Mouse (Mus musculus) erythroblast, adult 5-6 weeks (primary cell): ENCODE measurements around the gene Ryr2. TPM values are rescaled to one million over a fixed set of nuclear protein-coding genes. Genes with fewer than 3 reads are reported as not detected.
"Not testable (repeated sequence)": the region's sequence is repeated elsewhere in the genome, so short reads cannot be mapped to it uniquely, and the experiment has no call there.

ENCODE experiments used
- ATAC-seq: replicated peaks from 2 replicates; pipeline ENCODE4 v1.8.0; 2016; ENCODE audit warnings: moderate number of reproducible peaks, mild to moderate bottlenecking, moderate TSS enrichment, inconsistent platforms; ENCODE audit not compliant: poor library complexity, low FRiP score, severe bottlenecking
- total RNA-seq, 2 experiments: library from RNA; stranded (forward) in 1 of 2; stranded (reverse) in 1 of 2; fragments of 150-400 nt in 1 of 2; fragments of 200-764, 138-1000 nt in 1 of 2; gene quantifications; 2 replicates each; pipeline versions ENCODE4 v1.2.3 to v1.2.4; 2015 to 2017; ENCODE audit warnings: low replicate concordance in 2 of 2

The Ryr2 gene
- total RNA-seq, 2 experiments from 2014 or later: not detected

DNA sequence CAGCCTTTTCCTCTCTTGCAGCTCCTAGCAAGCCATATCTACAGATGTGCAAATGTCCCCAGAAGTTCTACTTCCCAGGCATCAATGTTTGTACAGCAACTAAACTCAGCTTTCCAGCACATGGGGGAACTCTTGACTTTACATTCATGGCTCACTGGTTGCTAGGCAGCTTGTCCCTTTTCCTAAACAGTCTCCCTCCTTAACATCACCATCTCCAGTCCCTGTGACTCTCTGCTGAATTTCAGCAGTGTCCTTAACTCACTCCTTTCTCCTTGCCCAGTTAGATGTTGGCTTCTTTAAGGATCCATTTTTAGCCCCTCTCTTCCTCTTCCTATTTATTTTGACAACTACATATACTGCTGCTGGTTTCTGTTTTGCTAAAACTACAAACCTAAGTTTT, 443.9 kb downstream of the Ryr2 start:
- no peak for ATAC-seq

DNA sequence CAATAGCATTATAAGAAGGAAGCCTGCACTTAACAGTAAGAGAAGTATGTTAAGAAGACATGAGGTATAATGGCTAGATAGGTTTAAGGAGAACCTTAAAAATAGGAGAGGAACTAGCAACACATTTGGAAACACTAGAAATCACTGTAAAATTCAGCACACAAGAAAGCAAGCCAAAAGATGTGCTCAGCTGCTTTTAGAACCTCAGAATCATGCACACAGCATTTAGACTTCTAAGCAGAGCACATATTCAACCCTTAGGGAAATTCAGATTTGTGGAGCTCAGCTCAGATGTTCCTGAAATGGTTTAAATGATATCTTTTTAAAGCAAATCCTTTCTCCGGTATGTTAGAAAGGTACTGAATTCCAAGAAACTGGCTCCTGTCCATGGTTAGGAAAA, 461.9 kb downstream of the Ryr2 start:
- ATAC-seq: no peak

DNA sequence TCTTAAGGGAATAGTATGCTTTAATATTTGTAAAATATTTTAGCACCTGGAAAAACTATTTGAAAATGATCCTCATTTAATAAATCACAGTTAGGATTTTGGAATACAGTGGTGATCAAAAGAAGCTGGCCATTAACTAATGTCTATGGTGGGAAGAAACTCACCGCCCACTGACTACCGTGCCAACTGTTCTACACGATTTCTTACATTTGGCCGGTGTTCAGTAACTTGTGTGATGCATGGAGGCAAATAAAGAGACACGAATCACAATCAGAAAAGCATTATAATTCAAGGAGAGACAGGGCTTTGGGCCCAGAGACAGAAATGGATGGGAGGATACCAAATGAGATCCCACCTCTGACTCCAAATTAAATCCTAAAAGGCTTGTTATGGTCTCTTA, 470.4 kb downstream of the Ryr2 start:
- no peak for ATAC-seq

DNA sequence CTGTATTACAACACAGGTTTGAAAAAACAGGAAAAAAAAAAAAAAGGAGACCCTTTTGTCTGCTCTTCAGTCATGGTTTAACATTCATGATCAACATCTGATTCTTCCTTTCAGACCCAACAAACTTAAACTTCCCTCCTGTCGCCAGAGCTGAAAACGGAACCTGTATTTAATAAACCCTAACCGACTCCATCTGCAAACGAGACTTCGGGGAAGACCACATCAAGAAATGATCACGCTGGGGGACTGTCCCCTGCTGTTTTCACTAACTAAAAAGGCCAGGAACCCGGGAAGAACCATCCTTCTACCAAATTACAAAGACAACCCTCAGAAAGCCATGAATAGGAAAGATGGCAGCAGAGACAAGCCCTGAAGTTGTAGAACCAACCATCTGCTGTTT, 482.2 kb downstream of the Ryr2 start:
- ATAC-seq: no peak

DNA sequence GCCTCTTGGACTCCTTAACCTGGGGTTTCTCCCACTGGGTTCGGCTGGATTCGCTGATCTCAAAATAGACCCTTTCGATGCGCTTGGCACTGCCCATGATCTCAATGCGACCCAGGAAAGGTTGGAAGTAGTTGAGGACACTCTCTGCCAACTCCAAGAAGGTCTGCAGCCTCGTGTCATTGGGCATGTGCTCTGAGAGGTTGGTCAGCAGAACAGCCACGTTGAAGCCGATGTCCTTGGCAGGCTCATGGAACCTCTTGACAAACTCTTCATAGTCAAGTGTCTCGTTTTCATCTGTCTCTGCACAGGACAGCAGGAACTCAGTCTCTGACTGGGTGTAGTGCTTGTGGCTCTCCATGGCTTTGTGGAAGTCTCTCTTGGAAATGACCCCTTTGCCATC, 511.3 kb downstream of the Ryr2 start:
- ATAC-seq: no peak

DNA sequence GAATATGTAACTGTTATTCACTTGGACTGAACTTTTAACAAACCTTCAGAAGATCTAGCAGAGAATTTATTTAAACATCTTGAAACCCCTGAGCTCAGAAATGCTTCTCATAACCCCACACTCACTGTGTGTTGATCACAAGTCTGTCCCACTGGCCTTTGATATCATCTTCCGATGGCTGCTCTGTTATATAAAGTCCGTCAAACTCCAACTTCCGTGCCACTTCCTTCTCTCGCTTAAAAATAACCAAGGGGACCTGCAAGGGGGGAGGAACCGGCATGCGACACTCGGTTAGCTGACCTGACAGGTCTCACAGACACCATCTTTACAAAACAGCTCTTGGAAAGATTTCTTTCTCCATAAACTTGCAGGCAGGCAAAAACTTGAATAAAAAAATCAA, 521.5 kb downstream of the Ryr2 start:
- ATAC-seq: no peak

DNA sequence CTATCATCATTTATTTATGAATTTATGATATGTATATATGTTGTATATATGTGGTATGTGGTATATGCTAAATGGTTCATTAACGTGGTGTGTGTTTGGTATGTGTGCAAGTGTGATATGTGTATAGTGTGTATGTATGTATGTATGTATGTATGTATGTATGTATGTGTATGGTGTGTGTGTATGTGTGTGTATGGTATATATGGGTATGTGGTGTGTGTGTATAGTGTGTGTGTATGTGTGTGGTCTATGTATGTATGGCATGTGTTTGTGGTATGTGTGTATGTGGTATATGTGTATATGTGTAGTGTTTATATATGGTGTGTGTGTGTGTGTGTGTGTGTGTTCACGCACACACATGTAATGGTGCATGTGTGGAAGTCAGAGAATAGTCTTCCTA, 534.2 kb downstream of the Ryr2 start:
- no peak for ATAC-seq

DNA sequence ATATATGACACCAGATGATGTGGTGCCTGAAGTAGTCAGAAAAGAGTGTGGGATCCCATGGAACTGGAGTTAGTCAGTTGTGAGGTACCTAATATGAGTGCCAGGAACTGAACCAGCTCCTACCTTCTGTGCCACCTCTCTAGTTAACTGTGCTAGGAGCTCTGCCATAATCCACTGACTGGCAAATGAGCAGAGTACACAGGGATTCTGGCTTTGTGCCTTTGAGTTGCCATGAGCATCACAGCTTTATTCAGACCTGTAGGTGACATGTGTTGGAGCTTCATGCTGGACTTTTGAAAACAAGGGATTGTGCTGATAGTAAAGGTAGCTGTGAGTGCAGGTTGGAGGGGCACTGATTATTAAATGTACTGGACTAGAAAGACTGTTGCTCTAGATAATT, 539.4 kb downstream of the Ryr2 start:
- ATAC-seq: no peak

DNA sequence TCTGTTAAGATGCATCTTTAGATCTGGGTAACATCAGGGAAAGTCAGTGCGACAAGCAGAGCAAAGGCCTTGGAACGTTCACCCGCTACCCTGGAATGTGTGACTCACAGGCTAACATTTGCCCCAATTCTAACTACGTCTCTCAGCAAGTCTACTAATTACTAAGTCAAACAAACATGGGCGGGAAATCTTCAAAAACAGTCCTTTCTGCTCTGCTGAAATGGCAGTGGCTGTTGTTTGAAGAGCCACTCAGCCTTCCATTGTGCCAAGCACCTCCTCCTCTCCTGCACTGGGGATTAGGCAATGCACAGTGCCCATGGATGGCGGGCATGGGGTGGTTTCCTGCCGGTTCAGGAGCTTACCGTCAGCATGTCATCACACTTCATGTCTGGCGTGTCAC, 540.3 kb downstream of the Ryr2 start:
- no peak for ATAC-seq

DNA sequence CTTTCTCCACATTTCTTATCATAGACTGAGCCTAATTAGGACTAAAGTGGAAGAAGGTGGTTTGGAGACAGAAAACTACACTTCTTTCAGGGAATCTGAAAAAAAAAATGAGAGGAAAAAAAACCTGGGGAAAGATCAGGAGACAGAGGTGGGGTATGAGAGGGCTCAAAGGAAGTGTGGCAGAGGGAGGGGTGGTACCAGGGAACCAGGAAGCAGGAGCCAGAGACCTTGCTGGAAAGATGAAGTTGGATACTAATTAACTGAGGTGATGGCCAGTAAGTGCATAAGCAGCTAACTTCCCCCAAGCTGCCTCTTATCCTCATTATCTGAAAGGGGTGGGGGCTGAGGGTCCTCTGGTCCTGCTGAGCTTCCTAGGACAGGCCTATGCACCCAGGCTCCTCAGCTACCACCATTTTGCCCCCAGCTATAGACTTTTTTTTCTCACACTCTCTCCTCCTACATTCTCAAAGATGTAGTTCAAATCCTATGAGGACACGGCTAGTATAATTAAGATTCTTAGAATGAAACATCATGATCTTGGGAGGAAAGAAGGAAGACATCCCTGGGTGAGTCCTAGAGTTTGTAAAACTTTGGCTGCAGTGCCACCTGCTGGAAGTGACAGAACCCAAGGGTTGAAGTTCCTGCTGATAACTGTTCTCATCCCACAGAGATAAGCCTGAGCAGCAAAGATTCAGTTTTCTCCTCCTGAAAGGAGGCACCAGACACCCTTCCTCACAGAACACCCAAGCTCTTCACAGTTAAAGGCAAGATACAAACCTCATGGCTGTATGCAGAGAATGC, 543.3 kb downstream of the Ryr2 start:
- ATAC-seq: no peak

DNA sequence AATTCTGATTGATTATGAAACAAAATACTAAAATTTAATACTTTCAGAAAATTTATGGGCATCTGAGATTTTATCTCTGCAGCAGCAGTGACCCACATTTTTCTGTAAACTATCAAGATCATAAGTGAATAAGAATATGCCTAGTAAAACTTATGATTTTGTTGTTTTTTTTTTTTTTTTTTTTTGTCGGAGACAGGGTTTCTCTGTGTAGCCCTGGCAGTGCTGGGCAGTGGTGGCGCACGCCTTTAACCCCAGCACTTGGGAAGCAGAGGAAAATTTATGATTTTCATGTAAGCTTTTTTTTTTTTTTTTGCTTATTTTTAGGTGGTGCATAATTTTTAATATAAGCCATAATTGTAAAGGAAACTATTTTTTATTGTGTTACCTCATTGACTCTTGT, 557.1 kb downstream of the Ryr2 start:
- no peak for ATAC-seq

DNA sequence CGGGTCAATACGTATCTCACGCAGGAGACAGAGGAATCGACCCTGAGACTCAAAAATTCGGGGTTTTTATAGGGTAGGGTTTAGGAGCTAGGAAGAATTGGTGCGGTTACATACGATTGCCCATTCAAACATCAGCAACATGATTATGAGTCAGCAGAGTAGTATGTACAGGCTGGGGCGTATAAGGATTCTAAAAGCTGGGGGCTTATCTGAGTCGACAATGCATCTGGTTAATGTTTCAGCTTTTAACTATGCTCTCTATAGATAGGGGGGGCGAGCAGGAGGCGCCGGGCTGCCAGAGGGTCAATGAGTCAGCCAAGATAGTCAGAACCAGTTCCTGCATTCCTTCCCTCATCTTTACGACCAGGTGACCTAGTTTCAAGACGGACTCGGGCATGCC, 557.6 kb downstream of the Ryr2 start:
- ATAC-seq: not testable (repeated sequence)

DNA sequence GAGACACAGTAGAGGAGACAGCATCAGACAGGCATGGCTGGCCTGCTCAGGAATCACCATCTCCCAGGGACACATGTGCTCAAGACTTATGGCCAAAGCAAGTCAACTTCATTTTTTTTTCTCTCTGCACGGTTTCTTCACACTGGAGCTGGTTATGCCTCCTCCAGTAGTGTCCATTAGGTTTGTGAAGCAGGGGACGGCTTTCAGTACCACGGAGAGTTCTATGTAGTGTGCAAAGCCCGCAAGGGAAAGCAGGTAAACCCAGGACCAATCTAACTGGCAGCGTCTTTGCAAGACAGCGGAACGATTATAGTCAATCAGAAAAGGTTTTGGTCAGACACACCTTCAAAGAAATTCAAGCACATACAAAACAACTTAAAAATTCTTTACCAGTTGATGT, 560.9 kb downstream of the Ryr2 start:
- no peak for ATAC-seq

DNA sequence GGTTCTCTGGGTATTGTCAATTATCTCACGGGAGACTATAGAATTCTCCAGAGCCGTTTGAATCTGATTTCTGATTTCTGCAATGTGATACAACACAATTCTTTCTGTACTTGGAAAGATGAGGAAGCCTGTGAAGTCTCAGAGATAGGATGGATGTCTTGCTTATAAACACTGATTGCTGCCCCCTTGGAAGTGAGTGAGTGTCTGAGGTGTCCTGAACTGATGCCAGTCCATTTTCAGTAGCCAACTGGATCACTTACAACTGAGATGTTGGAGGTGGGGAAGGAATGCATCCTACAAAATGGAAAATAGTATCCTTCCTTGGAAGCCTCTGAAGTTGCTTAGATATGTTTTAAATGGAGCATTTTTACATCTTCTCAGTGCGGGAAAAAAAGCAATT, 564.2 kb downstream of the Ryr2 start:
- no peak for ATAC-seq

DNA sequence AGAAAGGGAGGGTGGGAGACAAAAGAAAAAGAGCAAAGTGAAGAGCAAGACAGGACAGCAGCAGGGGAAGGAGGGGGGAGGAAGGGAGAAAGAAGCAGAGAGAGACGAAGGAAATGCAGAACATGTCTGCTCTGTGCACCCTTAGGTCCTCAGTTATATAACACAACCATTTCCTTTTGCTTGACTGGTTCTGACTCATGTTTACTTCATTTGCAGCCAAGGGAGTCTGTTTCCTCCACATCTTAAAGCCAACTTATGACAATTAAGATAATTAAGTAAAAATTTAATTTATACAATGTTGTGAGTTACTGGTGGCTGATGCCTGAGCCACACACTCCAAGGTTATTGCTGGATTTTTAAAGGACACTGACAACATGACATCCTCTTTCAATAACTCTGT, 569.9 kb downstream of the Ryr2 start:
- no peak for ATAC-seq

DNA sequence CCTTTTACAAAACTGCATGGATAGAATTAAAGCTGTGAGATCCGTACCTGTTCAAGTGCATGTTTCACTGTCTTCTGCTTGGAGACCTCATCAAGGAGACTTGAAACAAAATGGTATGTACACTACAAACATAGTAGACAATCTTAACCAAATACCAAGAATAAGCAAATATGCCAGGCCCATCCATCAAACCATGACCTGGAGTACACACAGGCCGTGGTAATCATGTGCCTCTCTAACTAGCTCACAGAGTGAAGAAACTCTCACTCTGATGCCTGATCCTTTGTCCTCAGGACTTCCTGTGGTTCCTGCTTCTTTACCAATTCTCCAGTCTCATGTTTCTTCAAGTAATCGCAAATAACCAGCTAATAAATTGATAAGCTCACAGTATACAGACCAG, 570.9 kb downstream of the Ryr2 start:
- no peak for ATAC-seq

DNA sequence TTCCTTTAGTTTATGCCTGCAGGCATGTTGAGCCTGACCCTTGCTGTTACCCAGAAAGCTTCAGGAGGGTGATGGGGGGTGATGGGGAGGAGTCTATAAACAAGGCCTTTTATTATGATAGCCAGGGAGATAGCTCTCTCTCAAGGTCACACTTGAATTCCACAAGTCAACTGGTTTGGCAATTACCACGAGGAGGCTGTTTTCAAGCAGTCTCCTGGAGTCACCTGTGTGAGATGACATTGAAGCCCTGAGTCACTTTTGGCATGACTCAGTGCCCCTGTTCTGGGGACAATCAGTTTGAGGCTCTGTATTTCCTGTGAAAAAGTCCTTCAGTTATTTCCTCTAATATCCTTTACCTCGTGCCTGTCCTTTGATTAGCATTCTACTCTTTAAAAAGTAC, 573.5 kb downstream of the Ryr2 start:
- ATAC-seq: no peak

DNA sequence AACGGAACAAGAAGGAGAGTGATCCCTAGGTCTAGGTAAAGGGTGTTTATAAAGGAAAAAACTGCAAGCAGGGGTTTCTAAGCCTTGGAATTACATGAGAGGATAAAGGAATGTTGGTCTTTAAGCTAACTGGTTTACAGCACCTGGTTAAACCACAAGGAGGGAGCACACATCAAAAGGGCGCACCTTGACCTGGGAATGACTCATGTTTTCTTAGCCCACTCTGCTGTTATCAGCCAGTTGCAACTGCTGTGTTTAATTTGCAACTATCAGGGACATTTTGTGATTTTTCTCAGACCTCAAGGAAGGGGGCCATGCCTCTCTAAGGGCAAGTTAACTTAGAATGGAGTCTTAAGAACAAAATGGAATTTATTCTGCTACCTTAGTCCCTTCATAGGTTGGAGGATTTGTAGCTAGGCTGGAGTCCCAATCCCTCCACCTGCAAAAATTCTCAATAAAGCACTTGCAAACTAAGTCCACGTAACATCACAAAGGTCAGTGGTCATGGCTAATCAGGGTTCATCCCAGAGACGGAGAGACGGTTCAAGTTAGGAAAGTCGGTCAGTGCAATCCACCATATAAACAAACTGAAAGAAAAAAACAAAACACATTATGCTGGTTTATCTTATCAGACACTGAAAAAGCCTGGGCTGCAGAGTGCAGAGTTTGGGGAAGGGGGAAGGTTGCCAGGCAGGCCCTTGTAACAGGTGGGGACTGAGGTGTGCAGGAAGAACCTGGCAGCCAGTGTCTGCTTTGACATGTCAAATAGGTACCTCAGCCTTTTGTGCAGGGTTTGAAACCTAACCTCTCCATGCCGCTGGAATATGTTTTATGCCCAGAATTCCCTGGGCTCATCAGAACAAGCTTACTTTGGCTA, 574.5 kb downstream of the Ryr2 start:
- ATAC-seq: no peak

DNA sequence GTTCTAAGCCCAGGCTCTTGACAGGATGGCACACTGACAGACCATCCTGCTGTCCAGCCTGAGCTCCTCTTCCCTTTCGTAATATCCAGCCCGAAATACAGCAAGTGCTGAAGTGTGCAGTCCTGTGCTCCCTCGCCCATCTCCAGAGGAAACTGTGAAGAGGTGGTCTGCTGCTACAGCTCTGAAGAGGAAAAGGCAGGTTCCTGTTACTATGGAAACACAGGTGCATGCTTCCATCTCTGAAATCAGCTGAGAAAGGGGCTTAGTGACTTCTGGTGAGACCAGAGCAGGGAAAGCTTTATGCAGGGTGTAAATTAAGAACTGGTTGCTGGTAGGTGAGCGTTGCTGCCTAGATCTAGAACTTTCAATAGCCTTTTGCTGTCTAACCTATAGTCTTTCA, 583.1 kb downstream of the Ryr2 start:
- no peak for ATAC-seq

DNA sequence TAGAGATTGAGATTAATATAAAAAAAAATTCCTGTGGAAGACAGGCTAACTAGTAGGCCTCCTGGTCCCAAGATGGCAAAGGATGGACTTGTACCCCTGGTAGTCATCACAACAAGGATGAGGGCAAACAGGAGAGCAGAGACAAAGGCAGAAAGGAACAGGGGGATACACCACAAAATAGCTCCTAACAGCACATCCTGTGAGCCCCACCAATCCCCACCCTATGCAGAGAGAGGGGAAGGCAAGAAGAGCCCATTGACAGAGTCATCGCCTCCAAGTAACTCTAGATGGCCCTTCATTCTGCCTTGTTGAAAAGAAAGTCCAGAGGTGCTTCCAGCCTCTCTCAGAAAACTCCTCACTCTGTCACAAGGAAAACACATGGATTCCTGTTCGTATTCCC, 586.0 kb downstream of the Ryr2 start:
- ATAC-seq: no peak

DNA sequence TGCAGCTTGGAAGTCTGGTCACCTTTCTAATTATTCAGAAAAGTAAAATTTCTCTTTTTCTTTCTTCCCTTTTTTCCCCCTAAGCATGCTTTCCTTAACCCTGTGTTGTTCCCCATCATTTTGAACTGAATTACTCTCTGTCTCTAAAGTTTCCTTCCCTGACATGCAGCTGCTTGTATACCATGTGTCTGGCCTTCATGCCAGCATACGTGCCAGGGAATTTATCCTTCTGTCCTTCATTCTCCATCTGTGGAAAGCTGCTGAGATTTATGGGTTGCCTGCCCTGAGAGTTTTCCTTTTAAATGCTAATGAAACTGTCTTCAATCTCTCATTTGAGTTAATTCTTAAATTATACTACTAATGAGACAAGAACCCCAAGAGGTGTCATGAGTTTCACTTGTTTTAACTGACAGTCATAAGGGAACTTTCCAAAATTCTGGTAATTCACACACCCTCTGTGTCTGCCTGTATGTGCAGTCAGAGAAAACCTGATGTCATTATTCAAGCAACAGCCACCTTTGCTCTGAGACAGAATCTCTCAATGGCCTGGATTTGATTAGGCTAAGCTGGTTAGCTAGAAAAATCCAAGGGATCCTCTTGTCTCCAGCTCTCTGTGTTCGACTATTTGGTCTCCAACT, 595.1 kb downstream of the Ryr2 start:
- no peak for ATAC-seq
